Mouse (Mus musculus): Measurements from ENCODE around the gene Gm11596.

DNA sequence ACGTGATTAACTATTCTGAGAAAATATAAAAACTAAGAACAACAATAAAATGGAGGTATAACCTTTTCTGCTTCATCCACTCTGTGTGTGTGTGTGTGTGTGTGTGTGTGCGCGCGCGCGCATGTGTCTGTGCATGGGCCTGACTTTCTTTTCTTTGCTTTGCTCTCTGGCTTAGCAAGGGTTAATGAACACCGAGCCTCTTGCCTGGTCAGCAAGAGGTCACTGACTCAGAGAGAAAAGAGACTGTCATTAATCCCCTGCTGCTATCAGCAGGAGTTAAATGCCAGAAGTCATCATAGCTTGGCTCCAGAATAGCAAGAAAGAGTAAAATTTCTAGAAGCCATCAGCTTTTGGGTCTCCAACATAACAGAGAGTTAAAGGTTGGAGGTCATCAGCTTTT is 14.9 kb downstream of the Gm11596 start:
- TF ChIP-seq POLR2A (IDR thresholded peaks at IDR 0.05; ENCODE audit: control insufficient read depth, extremely low read depth, insufficient read depth, low read length, poor library complexity) (no peak), CTCF (IDR thresholded peaks at IDR 0.05; ENCODE audit: borderline replicate concordance, control insufficient read depth, extremely low read depth, insufficient read depth, low read length, poor library complexity) (no peak)

Measured in thymus, adult 2 months (tissue).